ENCODE assay signal across 9 mouse cellular contexts in the genomic region with DNA sequence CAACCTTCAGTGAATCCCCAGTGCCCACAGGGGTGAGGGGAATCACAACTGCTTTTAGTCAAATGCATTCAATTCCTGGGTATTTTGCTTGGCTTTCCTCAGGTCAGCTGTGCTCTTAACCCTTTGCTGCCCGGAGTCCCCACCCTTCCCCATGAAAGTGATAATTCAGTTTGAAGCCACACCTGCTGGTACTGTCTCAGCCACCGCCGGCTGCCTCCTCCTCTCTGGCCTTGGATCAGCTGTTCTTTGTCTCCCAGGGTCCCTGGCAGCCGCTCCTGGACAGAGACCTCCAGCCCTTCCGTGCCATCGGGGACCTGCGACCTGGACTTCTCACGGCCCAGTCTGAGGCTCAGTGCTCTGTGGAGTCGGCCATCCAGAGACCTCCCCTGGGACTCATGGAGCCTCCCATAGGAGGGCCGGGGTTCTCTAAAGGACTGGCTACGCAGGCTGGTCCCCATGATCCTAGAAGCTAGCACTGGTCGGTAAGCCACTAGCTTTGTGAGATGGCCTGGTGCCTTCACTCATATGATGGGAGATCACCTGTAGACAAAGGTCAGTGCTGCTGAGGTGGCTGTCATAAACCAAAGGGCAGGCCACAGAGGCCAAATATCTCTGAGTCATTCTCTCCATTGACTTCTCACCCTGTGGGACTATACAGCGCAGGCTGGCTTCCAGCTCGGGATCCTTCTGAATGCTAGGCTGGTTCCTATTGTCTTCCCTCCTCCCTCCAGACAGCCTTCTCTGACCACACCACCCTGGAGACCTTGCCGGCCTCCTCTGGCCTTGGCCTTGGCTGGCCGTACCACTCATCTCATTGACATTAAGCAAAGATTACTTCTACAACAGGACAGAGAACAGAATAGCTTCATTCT. TPM values are rescaled to one million over a fixed set of nuclear protein-coding genes. Genes with fewer than 3 reads are reported as not detected.
DNase-seq lines count a peak whose midpoint lies in the region; ATAC-seq and TF ChIP-seq lines count a peak whose summit lies in the region.
"Had no signal": no experiment of that assay in that cellular context is flagged by ENCODE, and none has a peak within 500 bp of the region (broad histone marks: within the 10 kb centered on the region; RNA-seq: fewer than 3 reads in every experiment).

TSS of gene 2010003K11Rik (minus strand) at position 522 of the 872 bp plus-strand sequence.

- no peak for DNase-seq in lung, embryonic 14.5 days
- DNase-seq in lung, adult 18-20 months: no peak
- peak; percentile 21 for DNase-seq in embryonic facial prominence, embryonic 10.5 days (ENCODE audit: low spot score)
- peak; percentile 53 for DNase-seq in kidney, adult 2 months
- DNase-seq in left cerebral cortex, postnatal 10 days (ENCODE audit: extremely low spot score in 1 of 2, low spot score in 2 of 2): no peak
- no peak for DNase-seq in layer of hippocampus, adult 11-12 months (ENCODE audit: low spot score)

- no peak within 1 kb of the TSS for H3K4me3 ChIP-seq in lung, embryonic 14.5 days (ENCODE audit: low read depth, low read length)
- peak within 1 kb of the TSS; percentile 21; the same call in 1 of the 2 replicates for H3K4me3 ChIP-seq in embryonic facial prominence, embryonic 10.5 days
- H3K4me3 ChIP-seq in kidney, adult 2 months (ENCODE audit: insufficient read depth, low read depth, low read length): no peak within 1 kb of the TSS
- no peak within 1 kb of the TSS for H3K4me3 ChIP-seq in neural tube, embryonic 13.5 days

- no peak for TF ChIP-seq POLR2A in kidney, adult 2 months (IDR thresholded peaks at IDR 0.05; ENCODE audit: low read depth, low read length)

- TF ChIP-seq CTCF in lung, embryonic 14.5 days (IDR thresholded peaks at IDR 0.05; ENCODE audit: low read depth): no peak
- no peak for TF ChIP-seq CTCF in kidney, adult 2 months (conservative IDR thresholded peaks at IDR 0.05; ENCODE audit: insufficient read depth, insufficient read length, low read depth, low read length)

- no peaks in the 10 kb centered on the region for H3K9me3 ChIP-seq in lung, embryonic 14.5 days (ENCODE audit: low read depth, low read length)
- H3K9me3 ChIP-seq in embryonic facial prominence, embryonic 10.5 days: no peaks in the 10 kb centered on the region
- no peaks in the 10 kb centered on the region for H3K9me3 ChIP-seq in neural tube, embryonic 13.5 days

- 67% methylated on average over 16 of the region's 16 CpGs for WGBS in lung, embryonic 14.5 days
- WGBS in embryonic facial prominence, embryonic 10.5 days: 60% methylated on average over 16 of the region's 16 CpGs
- 45% methylated on average over 16 of the region's 16 CpGs for WGBS in kidney, adult 2 months
- WGBS in neural tube, embryonic 13.5 days: 52% methylated on average over 16 of the region's 16 CpGs

- H3K4me2 ChIP-seq in lung, embryonic 14.5 days: peak within 1 kb of the TSS; percentile 38; the same call in 1 of the 2 replicates
- no peak within 1 kb of the TSS for H3K4me2 ChIP-seq in neural tube, embryonic 13.5 days

- no peaks in the 10 kb centered on the region for H3K4me1 ChIP-seq in lung, embryonic 14.5 days (ENCODE audit: insufficient read depth)
- H3K4me1 ChIP-seq in embryonic facial prominence, embryonic 10.5 days: peaks cover 25% of the 10 kb centered on the region
- peaks cover 26% of the 10 kb centered on the region for H3K4me1 ChIP-seq in kidney, adult 2 months (ENCODE audit: control insufficient read depth, insufficient read depth, low read length)
- H3K4me1 ChIP-seq in neural tube, embryonic 13.5 days (replicated peaks): peaks cover 9% of the 10 kb centered on the region

- no peak within 1 kb of the TSS for H3K27ac ChIP-seq in lung, embryonic 14.5 days (ENCODE audit: low read depth)
- H3K27ac ChIP-seq in embryonic facial prominence, embryonic 10.5 days (replicated peaks): peak within 1 kb of the TSS; percentile 52
- H3K27ac ChIP-seq in kidney, adult 2 months (ENCODE audit: insufficient read depth, low read depth, low read length): peak within 1 kb of the TSS; percentile 38; the same call in 1 of the 2 replicates
- no peak within 1 kb of the TSS for H3K27ac ChIP-seq in neural tube, embryonic 13.5 days (replicated peaks)

- intact Hi-C loops in left cerebral cortex, postnatal 10 days (cut with DNase I): loop anchor here (5.0 kb wide), 2 partner anchors 119 to 244 kb away; partner anchors contain the start of gene Lrfn4

- no peaks in the 10 kb centered on the region for H3K27me3 ChIP-seq in lung, embryonic 14.5 days (ENCODE audit: insufficient read depth, low read length)
- H3K27me3 ChIP-seq in embryonic facial prominence, embryonic 10.5 days (replicated peaks; ENCODE audit: low read depth, poor library complexity, severe bottlenecking): no peaks in the 10 kb centered on the region
- H3K27me3 ChIP-seq in kidney, adult 2 months (replicated peaks; ENCODE audit: control insufficient read depth, insufficient read depth, low read length): no peaks in the 10 kb centered on the region
- H3K27me3 ChIP-seq in neural tube, embryonic 13.5 days: no peaks in the 10 kb centered on the region

- H3K36me3 ChIP-seq in lung, embryonic 14.5 days (ENCODE audit: insufficient read depth): no peaks in the 10 kb centered on the region
- no peaks in the 10 kb centered on the region for H3K36me3 ChIP-seq in embryonic facial prominence, embryonic 10.5 days (replicated peaks)
- no peaks in the 10 kb centered on the region for H3K36me3 ChIP-seq in kidney, adult 2 months (ENCODE audit: control insufficient read depth, insufficient read depth, low read length)
- H3K36me3 ChIP-seq in neural tube, embryonic 13.5 days: no peaks in the 10 kb centered on the region

- no peak within 1 kb of the TSS for H3K9ac ChIP-seq in lung, embryonic 14.5 days
- peak within 1 kb of the TSS; percentile 38; the same call in 1 of the 2 replicates for H3K9ac ChIP-seq in neural tube, embryonic 13.5 days

- ATAC-seq in lung, embryonic 14.5 days (ENCODE audit: insufficient read depth): no peak
- peak; percentile 25; the same call in 1 of the 2 replicates for ATAC-seq in neural tube, embryonic 13.5 days (ENCODE audit: low read depth)
- ATAC-seq: inflammation-experienced regulatory T-cells, adult 6 months had no signal

RNA-seq across cellular contexts. Expression of gene 2010003K11Rik, which starts in this region (rescaled TPM):
- polyA plus RNA-seq in lung, embryonic 14.5 days (2014; fragmentation: Nextera tagmentation; extraction: Ambion mirVana): not detected in 2 replicates
- not detected in 2 replicates for polyA plus RNA-seq in embryonic facial prominence, embryonic 10.5 days (2016; fragmentation: Nextera tagmentation; extraction: Ambion mirVana)
- polyA plus RNA-seq in kidney, adult 2 months (2012; rRNA removed): 2.8 TPM in 2 replicates
- polyA plus RNA-seq in neural tube, embryonic 13.5 days (2015; fragmentation: Nextera tagmentation; extraction: Ambion mirVana): not detected in 2 replicates
- total RNA-seq in left cerebral cortex, postnatal 10 days (2021): not detected
- polyA plus RNA-seq: cortical plate, adult 2 months; inflammation-experienced regulatory T-cells, adult 6 months had no signal

Comparison
In these comparisons a context has a peak if more than half of its experiments do, and no peak if none do; other contexts are left out.
1. Peak in DNase-seq, H3K4me3 ChIP-seq and H3K27ac ChIP-seq in embryonic facial prominence, embryonic 10.5 days; RNA of the gene not detected or under 1 TPM.
2. Peak in ATAC-seq and H3K9ac ChIP-seq in neural tube, embryonic 13.5 days; RNA of the gene not detected or under 1 TPM.